Mouse (Mus musculus) MEL (cell line): ENCODE measurements around the gene Gabrb3. TPM values are rescaled to one million over a fixed set of nuclear protein-coding genes. Genes with fewer than 3 reads are reported as not detected.

Source experiments
- DNase-seq: peaks from one replicate; pipeline ENCODE4 v3.0.0; 2011; ENCODE audit warnings: low read depth, low spot score
- H3K27ac ChIP-seq: 2 replicates; pipeline ENCODE4 v1.5.1; 2012; ENCODE audit warnings: low read depth, mild to moderate bottlenecking, control low read depth, low read length, moderate library complexity; ENCODE audit not compliant: control insufficient read depth
- H3K27me3 ChIP-seq, 2 experiments: fragments of 150-350 bp in 1 of 2; sonication (generic) in 1 of 2; 2 replicates each; pipeline ENCODE4 v1.6.1; 2012; ENCODE audit warnings: low read length in 2 of 2, mild to moderate bottlenecking in 2 of 2, improper control_type of control experiment in 1 of 2, moderate library complexity in 1 of 2; ENCODE audit not compliant: insufficient read depth in 2 of 2, control insufficient read depth in 1 of 2
- H3K36me3 ChIP-seq, 2 experiments: 2 replicates each; pipeline ENCODE4 v1.6.1; 2012 to 2014; ENCODE audit warnings: low read length in 2 of 2, improper control_type of control experiment in 1 of 2, inconsistent platforms in 1 of 2, mild to moderate bottlenecking in 1 of 2; ENCODE audit not compliant: insufficient read depth in 2 of 2, control insufficient read depth in 1 of 2
- H3K4me1 ChIP-seq, 2 experiments: fragments of 150-350 bp in 1 of 2; sonication (generic) in 1 of 2; 2 replicates each; pipeline ENCODE4 v1.6.1; 2012; ENCODE audit warnings: low read length in 2 of 2, improper control_type of control experiment in 1 of 2, mild to moderate bottlenecking in 1 of 2; ENCODE audit not compliant: insufficient read depth in 2 of 2, control insufficient read depth in 1 of 2
- H3K4me3 ChIP-seq, 2 experiments: fragments of 150-350 bp in 1 of 2; sonication (generic) in 1 of 2; 2 replicates each; pipeline ENCODE4 v1.5.1; 2012; ENCODE audit warnings: low read depth in 2 of 2, low read length in 2 of 2, mild to moderate bottlenecking in 2 of 2, moderate library complexity in 2 of 2, control low read depth in 1 of 2, improper control_type of control experiment in 1 of 2; ENCODE audit not compliant: control insufficient read depth in 1 of 2, insufficient read depth in 1 of 2
- H3K79me2 ChIP-seq: 2 replicates; pipeline ENCODE4 v1.6.1; 2012; ENCODE audit warnings: mild to moderate bottlenecking, low read length, moderate library complexity; ENCODE audit not compliant: control insufficient read depth, poor library complexity, insufficient read depth
- H3K9ac ChIP-seq: 2 replicates; pipeline ENCODE4 v1.6.1; 2012; ENCODE audit warnings: low read depth, mild to moderate bottlenecking, control low read depth, low read length, moderate library complexity; ENCODE audit not compliant: control insufficient read depth, poor library complexity, severe bottlenecking
- H3K9me3 ChIP-seq: fragments of 150-350 bp; sonication (generic); replicated peaks from 2 replicates; pipeline ENCODE4 v1.6.1; 2012; ENCODE audit warnings: mild to moderate bottlenecking, low read length, improper control_type of control experiment, moderate library complexity; ENCODE audit not compliant: insufficient read depth
- CHD2 ChIP-seq: IDR thresholded peaks from 2 replicates; pipeline ENCODE4 v1.6.1; 2011; ENCODE audit warnings: low read length, improper control_type of control experiment
- CTCF ChIP-seq, 3 experiments: IDR thresholded peaks in 2 of 3; conservative IDR thresholded peaks in 1 of 3; 2 replicates each; pipeline ENCODE4 v1.5.1; 2011 to 2012; ENCODE audit warnings: low read length in 3 of 3, low read depth in 2 of 3, mild to moderate bottlenecking in 2 of 3, improper control_type of control experiment in 1 of 3, inconsistent platforms in 1 of 3, mixed read lengths in 1 of 3, moderate library complexity in 1 of 3; ENCODE audit not compliant: control insufficient read depth in 1 of 3, insufficient read depth in 1 of 3, poor library complexity in 1 of 3, severe bottlenecking in 1 of 3
- EP300 ChIP-seq, 2 experiments: IDR thresholded peaks; 2 replicates each; pipeline ENCODE4 v1.6.1; 2011; ENCODE audit warnings: improper control_type of control experiment in 2 of 2, low read length in 2 of 2, low read depth in 1 of 2, mild to moderate bottlenecking in 1 of 2
- GABPA ChIP-seq: IDR thresholded peaks from 2 replicates; pipeline ENCODE4 v1.6.1; 2012; ENCODE audit warnings: low read depth, mild to moderate bottlenecking, inconsistent platforms, low read length, improper control_type of control experiment, moderate library complexity
- MEF2A ChIP-seq: IDR thresholded peaks from 2 replicates; pipeline ENCODE4 v1.6.1; 2014; ENCODE audit warnings: low read depth, mild to moderate bottlenecking, inconsistent platforms, low read length, improper control_type of control experiment; ENCODE audit not compliant: poor library complexity, insufficient replicate concordance, severe bottlenecking; ENCODE audit errors: extremely low read depth
- NELFE ChIP-seq: IDR thresholded peaks from 2 replicates; pipeline ENCODE4 v1.6.1; 2011; ENCODE audit warnings: low read depth, low read length, improper control_type of control experiment
- POLR2A ChIP-seq, 2 experiments: IDR thresholded peaks; 2 replicates each; pipeline ENCODE4 v1.6.1; 2011 to 2012; ENCODE audit warnings: low read length in 2 of 2, mild to moderate bottlenecking in 2 of 2, control low read depth in 1 of 2, improper control_type of control experiment in 1 of 2, low read depth in 1 of 2, moderate library complexity in 1 of 2; ENCODE audit not compliant: control insufficient read depth in 1 of 2, insufficient read depth in 1 of 2, poor library complexity in 1 of 2
- POLR2AphosphoS2 ChIP-seq: IDR thresholded peaks from 2 replicates; pipeline ENCODE4 v1.6.1; 2011; ENCODE audit warnings: low read length, improper control_type of control experiment
- SMC3 ChIP-seq: IDR thresholded peaks from 2 replicates; pipeline ENCODE4 v1.6.1; 2011; ENCODE audit warnings: low read depth, low read length, improper control_type of control experiment
- UBTF ChIP-seq: IDR thresholded peaks from 2 replicates; pipeline ENCODE4 v1.6.1; 2012; ENCODE audit warnings: low read depth, mild to moderate bottlenecking, inconsistent platforms, low read length, improper control_type of control experiment, moderate library complexity, borderline replicate concordance; ENCODE audit not compliant: insufficient read depth
- USF1 ChIP-seq: IDR thresholded peaks from 2 replicates; pipeline ENCODE4 v1.6.1; 2014; ENCODE audit warnings: low read depth, mild to moderate bottlenecking, inconsistent platforms, low read length, improper control_type of control experiment, moderate library complexity
- ZC3H11A ChIP-seq: IDR thresholded peaks from 2 replicates; pipeline ENCODE4 v1.6.1; 2012; ENCODE audit warnings: low read depth, mild to moderate bottlenecking, inconsistent platforms, low read length, improper control_type of control experiment
- ZMIZ1 ChIP-seq: IDR thresholded peaks from 2 replicates; pipeline ENCODE4 v1.6.1; 2012; ENCODE audit warnings: low read depth, mild to moderate bottlenecking, inconsistent platforms, low read length, improper control_type of control experiment, moderate library complexity
- ZNF384 ChIP-seq: IDR thresholded peaks from 2 replicates; pipeline ENCODE4 v1.6.1; 2012; ENCODE audit warnings: low read depth, mild to moderate bottlenecking, inconsistent platforms, low read length, improper control_type of control experiment
- polyA plus RNA-seq, 2 experiments: library from polyadenylated mRNA; stranded (reverse) in 1 of 2; unstranded in 1 of 2; fragments of >175 nt in 1 of 2; fragments of >200 nt in 1 of 2; gene quantifications; 2 replicates each; pipeline versions ENCODE4 v1.2.1 to v1.2.4; 2012; ENCODE audit warnings: low replicate concordance in 2 of 2, low read depth in 1 of 2; ENCODE audit not compliant: insufficient read length in 2 of 2, insufficient read depth in 1 of 2, missing spikeins in 1 of 2
- total RNA-seq: library from RNA; depleted of rRNA; stranded (reverse); fragments of 300-350 nt; gene quantifications from 2 replicates; pipeline ENCODE4 v1.2.3, GENCODE M21; 2012

The Gabrb3 gene
- total and polyA plus RNA-seq, 3 experiments = not detected

DNA sequence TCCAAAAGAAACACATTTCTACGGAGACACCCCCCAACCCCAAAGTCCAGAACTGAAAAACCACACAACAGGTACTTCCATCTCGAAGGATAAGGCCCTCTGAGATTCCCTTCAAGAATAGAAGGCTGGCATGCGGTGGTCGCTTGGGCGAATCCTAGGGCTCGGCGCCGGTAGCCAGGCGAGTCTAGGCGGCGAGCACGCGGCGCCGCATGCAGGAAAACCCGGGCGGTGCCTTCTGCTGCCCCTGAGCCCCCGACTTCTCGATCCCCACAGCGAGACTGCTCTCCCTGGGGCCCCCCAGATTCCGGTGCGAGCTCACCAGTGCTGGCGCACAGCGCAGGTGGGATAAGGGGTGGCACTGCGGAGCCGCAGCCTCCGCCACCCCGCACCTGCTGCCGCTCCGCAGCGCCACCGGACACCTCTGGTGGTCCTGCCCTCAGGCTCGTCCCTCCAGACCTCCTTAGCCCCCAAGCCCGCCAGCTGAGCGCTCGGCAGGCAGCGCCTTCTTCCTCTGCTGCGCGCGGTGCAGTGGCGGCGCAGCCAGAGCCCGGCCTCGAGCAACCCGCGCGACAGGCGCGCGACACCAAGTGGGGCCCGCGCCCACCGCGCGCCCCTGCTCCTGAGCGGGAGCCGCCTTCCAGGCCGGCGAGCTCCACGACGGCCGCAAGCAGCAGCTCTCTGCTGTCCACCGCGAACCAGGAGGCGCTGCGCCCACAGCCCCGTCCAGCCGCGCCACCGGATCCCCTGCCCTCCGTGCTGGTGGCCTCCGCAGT is 89.6 kb downstream of the Gabrb3 start (continued):
- TF ChIP-seq POLR2AphosphoS2 (no peak), CHD2 (no peak), GABPA (no peak)
- TF ChIP-seq, all 39 proteins: peak for 0

DNA sequence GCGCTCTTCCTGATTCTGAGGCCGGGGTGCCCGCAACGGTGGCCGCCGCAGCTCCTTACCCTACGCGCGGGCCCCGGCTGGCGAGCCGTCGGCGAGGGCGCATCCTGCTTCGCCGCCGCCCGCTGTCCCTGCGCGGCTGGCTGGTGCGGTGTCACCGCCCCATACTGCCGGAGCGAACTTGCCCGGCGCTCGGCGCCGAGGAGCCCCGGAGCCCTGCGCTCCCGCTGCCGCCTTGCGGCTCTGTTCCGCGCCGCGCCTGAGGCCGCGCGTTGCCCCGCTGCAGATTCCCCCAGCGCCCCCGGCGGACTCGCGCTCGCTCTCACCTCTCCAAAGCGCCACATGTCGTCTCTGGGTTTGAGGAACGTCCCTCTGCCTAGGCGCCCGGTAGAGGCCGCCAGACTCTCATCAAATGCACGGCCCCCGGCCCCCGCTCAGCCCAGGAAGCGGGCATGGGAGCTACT is 90.2 kb downstream of the Gabrb3 start, which contains the start of gene Gabra5:
Gabra5 (minus strand) TSS at position 379 of the 461 bp plus-strand sequence.
- Histone ChIP-seq H3K79me2 (no peaks in the 10 kb centered on the region), H3K27me3 (no peaks in the 10 kb centered on the region), H3K9ac (no peak within 1 kb of the TSS), H3K27ac (no peak within 1 kb of the TSS), H3K4me1 (no peaks in the 10 kb centered on the region), H3K4me3 (no peak within 1 kb of the TSS), H3K36me3 (no peaks in the 10 kb centered on the region), H3K9me3 (no peaks in the 10 kb centered on the region)
- TF ChIP-seq CTCF (IDR thresholded peaks at IDR 0.05 in 2 of 3, conservative IDR thresholded peaks at IDR 0.05 in 1 of 3; ENCODE audit: control insufficient read depth in 1 of 3, insufficient read depth in 1 of 3, low read depth in 2 of 3, low read length in 3 of 3, poor library complexity in 1 of 3, severe bottlenecking in 1 of 3) (no peak), ZC3H11A (no peak), POLR2A (IDR thresholded peaks at IDR 0.05; ENCODE audit: control insufficient read depth in 1 of 2, insufficient read depth in 1 of 2, low read depth in 1 of 2, low read length in 2 of 2, poor library complexity in 1 of 2) (no peak), SMC3 (no peak), USF1 (no peak), NELFE (no peak), UBTF (no peak)
- no peak for DNase-seq

DNA sequence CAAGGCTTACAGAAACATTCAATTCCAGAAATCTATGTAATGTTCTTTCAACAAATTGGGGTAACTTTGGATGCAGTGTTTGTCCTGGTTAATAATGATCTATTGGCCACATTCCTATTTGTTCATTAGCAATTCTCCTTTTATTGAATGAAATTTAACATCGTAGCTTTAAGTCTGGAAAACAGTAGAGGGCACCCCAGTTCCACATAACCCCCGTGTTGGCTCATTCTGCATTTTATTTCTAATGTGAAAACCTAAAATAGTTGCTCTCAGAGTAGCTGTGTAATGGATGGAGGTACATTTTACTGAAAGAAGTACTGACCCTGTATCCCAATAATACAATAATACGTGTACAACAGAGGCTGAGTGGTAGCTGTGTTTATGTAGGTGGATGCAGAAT is 93.5 kb downstream of the Gabrb3 start:
- no peak overlapping the region for H3K27ac ChIP-seq
- H3K27me3 ChIP-seq = no peaks in the 10 kb centered on the region
- H3K36me3 ChIP-seq = no peaks in the 10 kb centered on the region
- TF ChIP-seq ZNF384 (no peak), ZMIZ1 (no peak), EP300 (IDR thresholded peaks at IDR 0.05; ENCODE audit: low read depth in 1 of 2, low read length in 2 of 2) (no peak), USF1 (no peak), MEF2A (no peak)
- TF ChIP-seq, all 39 proteins: peak for 0
- Histone ChIP-seq H3K4me3 (no peak overlapping the region), H3K9me3 (no peaks in the 10 kb centered on the region), H3K79me2 (no peaks in the 10 kb centered on the region), H3K9ac (no peak overlapping the region), H3K4me1 (no peaks in the 10 kb centered on the region)
- DNase-seq = no peak
